In the genomic region with DNA sequence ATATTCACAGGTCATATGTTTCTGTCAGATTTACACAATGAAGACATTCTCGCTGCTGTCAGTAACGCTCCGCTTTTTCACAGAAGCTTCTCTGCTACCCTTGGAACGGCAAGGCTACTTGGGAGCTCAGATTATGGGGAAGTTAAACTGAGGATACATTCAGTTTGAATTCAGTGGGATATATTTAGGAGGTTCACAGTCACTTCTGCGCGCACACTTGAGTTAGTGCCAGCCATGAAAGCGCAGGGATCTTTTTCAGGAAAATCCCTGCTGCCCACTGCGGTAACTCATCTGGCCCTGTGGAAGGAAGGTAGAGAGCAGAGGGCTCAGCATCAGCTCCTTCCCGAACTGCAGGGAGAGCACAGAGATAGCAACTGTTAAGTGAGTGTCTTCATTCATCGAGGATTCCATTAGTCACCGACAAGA, we compare ENCODE assay signal across 9 mouse cellular contexts. TPM values are rescaled to one million over a fixed set of nuclear protein-coding genes. Genes with fewer than 3 reads are reported as not detected.
DNase-seq lines count a peak whose midpoint lies in the region; ATAC-seq lines count a peak whose summit lies in the region.
"Had no signal": no experiment of that assay in that cellular context is flagged by ENCODE, and none has a peak within 500 bp of the region (broad histone marks: within the 10 kb centered on the region; RNA-seq: fewer than 3 reads in every experiment).

No protein-coding gene starts in this region.

- H3K27me3 ChIP-seq in lung, embryonic 15.5 days, result no peaks in the 10 kb centered on the region
- H3K27me3 ChIP-seq in stomach, embryonic 15.5 days (replicated peaks), result no peaks in the 10 kb centered on the region

- H3K27ac ChIP-seq in lung, embryonic 15.5 days, result no peak overlapping the region
- no peak overlapping the region for H3K27ac ChIP-seq in stomach, embryonic 15.5 days

- H3K4me2 ChIP-seq in lung, embryonic 15.5 days, result peak overlapping the region; percentile 23; the same call in 1 of the 2 replicates
- H3K4me2 ChIP-seq in stomach, embryonic 15.5 days, result 0 out of 2 replicates have a peak overlapping the region, but pooled peaks have one; percentile 2

- H3K4me3 ChIP-seq in lung, embryonic 15.5 days, result no peak overlapping the region
- H3K4me3 ChIP-seq in stomach, embryonic 15.5 days (replicated peaks), result no peak overlapping the region

- no peaks in the 10 kb centered on the region for H3K36me3 ChIP-seq in lung, embryonic 15.5 days
- no peaks in the 10 kb centered on the region for H3K36me3 ChIP-seq in stomach, embryonic 15.5 days

- H3K4me1 ChIP-seq in lung, embryonic 15.5 days, result no peaks in the 10 kb centered on the region
- no peaks in the 10 kb centered on the region for H3K4me1 ChIP-seq in stomach, embryonic 15.5 days

- peak; percentile 10 to 14 for DNase-seq in cerebellum, postnatal 14 days
- no peak for DNase-seq in cerebellum, adult 11-12 months
- no peak for DNase-seq in lung, postnatal 25 days (ENCODE audit: low spot score)
- peak; percentile 47 to 60 for DNase-seq in left cerebral cortex, postnatal 10 days (ENCODE audit: extremely low spot score in 1 of 2, low spot score in 2 of 2)
- no peak for DNase-seq in urinary bladder, postnatal 4 days (ENCODE audit: low spot score in 2 of 2)
- no peak for DNase-seq in ovary, adult 18-20 months (ENCODE audit: low spot score)
- DNase-seq: lung, postnatal 14 days had no signal

- ATAC-seq in lung, embryonic 15.5 days (ENCODE audit: borderline replicate concordance, extremely low read depth, low FRiP score, low TSS enrichment), result no peak
- no peak for ATAC-seq in stomach, embryonic 15.5 days (ENCODE audit: insufficient read depth, low FRiP score, low read depth)

- intact Hi-C loops in left cerebral cortex, postnatal 10 days (cut with DNase I), result no loop called here

- H3K9me3 ChIP-seq in lung, embryonic 15.5 days, result no peaks in the 10 kb centered on the region
- H3K9me3 ChIP-seq in stomach, embryonic 15.5 days, result no peaks in the 10 kb centered on the region

- no peak overlapping the region for H3K9ac ChIP-seq in lung, embryonic 15.5 days
- no peak overlapping the region for H3K9ac ChIP-seq in stomach, embryonic 15.5 days

- 24% methylated on average over 11 of the region's 11 CpGs for WGBS in lung, embryonic 15.5 days
- 41% methylated on average over 11 of the region's 11 CpGs for WGBS in stomach, embryonic 15.5 days

RNA-seq across cellular contexts. Expression of a gene that starts 27.3 kb away (rescaled TPM):
- 29.5 and 33.2 TPM in 2 replicates for polyA plus RNA-seq in lung, embryonic 15.5 days (2015; fragmentation: Nextera tagmentation; extraction: Ambion mirVana)
- 10 to 100 TPM; 89.3 to 92.4 TPM for total RNA-seq in left cerebral cortex, postnatal 10 days (2021)
- 39.1 and 41.8 TPM in 2 replicates for polyA plus RNA-seq in stomach, embryonic 15.5 days (2015; fragmentation: Nextera tagmentation; extraction: Ambion mirVana)

Comparison
In these comparisons a context has a peak if more than half of its experiments do, and no peak if none do; other contexts are left out.
1. DNase-seq: peak in cerebellum, postnatal 14 days (2 of 2) and left cerebral cortex, postnatal 10 days (2 of 2); none in cerebellum, adult 11-12 months (single experiment), lung, postnatal 25 days (single experiment), urinary bladder, postnatal 4 days (0 of 2) and ovary, adult 18-20 months (single experiment).